Mouse (Mus musculus) cerebral cortex, adult 2 months (tissue): ENCODE measurements around the gene Itgb2.

Experiments used
- WGBS: fragments of 180-500 bp; shearing (Covaris S2); methylation state at CpG from one replicate; pipeline ENCODE4 v1.1.7; 2018; 5-methylcytosine and 5-hydroxymethylcytosine counted together

Itgb2 gene

GRCm38 (mm10) chr10:77552162-77552561, 22.1 kb downstream of the Itgb2 start:
- 94% methylated on average over 5 of the region's 5 CpGs for WGBS

GRCm38 (mm10) chr10:77553285-77553684, 23.2 kb downstream of the Itgb2 start:
- WGBS: 78% methylated on average over 4 of the region's 4 CpGs

GRCm38 (mm10) chr10:77554918-77555317, 24.9 kb downstream of the Itgb2 start:
- 93% methylated on average over 4 of the region's 4 CpGs for WGBS

GRCm38 (mm10) chr10:77556631-77557030, 26.6 kb downstream of the Itgb2 start:
- 80% methylated on average over 7 of the region's 7 CpGs for WGBS

GRCm38 (mm10) chr10:77557641-77558040, 27.6 kb downstream of the Itgb2 start:
- WGBS: 94% methylated on average over 4 of the region's 4 CpGs

GRCm38 (mm10) chr10:77560090-77560489, 30.0 kb downstream of the Itgb2 start:
- WGBS: 88% methylated on average over 11 of the region's 11 CpGs

- WGBS: 93% methylated on average over 9 of the region's 9 CpGs
Measured at GRCm38 (mm10) chr10:77560830-77561229, 30.8 kb downstream of the Itgb2 start.

- 81% methylated on average over 2 of the region's 2 CpGs for WGBS
Measured at GRCm38 (mm10) chr10:77561508-77561907, 31.5 kb downstream of the Itgb2 start.

- whole genome bisulfite sequencing: 84% methylated on average over 8 of the region's 8 CpGs
Measured at GRCm38 (mm10) chr10:77565005-77565404, 35.0 kb downstream of the Itgb2 start.

- WGBS: 32% methylated on average over 8 of the region's 8 CpGs
Measured at GRCm38 (mm10) chr10:77566651-77567050, 36.6 kb downstream of the Itgb2 start.

- 53% methylated on average over 7 of the region's 7 CpGs for WGBS
Measured at GRCm38 (mm10) chr10:77569481-77569880, 39.4 kb downstream of the Itgb2 start.

GRCm38 (mm10) chr10:77569973-77570658, 40.1 kb downstream of the Itgb2 start:
- 63% methylated on average over 6 of the region's 6 CpGs for WGBS

GRCm38 (mm10) chr10:77572225-77572624, 42.2 kb downstream of the Itgb2 start:
- WGBS: 45% methylated on average over 3 of the region's 3 CpGs

GRCm38 (mm10) chr10:77573162-77573561, 43.1 kb downstream of the Itgb2 start:
- WGBS: 75% methylated on average over 1 of the region's 1 CpGs

GRCm38 (mm10) chr10:77580027-77580920, 50.2 kb downstream of the Itgb2 start:
- 51% methylated on average over 10 of the region's 10 CpGs for WGBS

GRCm38 (mm10) chr10:77581023-77581407, 51.0 kb downstream of the Itgb2 start:
- 4% methylated on average over 8 of the region's 8 CpGs for WGBS

- under 1% methylated on average over 64 of the region's 64 CpGs for WGBS
Measured at GRCm38 (mm10) chr10:77581408-77582284, 51.6 kb downstream of the Itgb2 start, which contains the start of gene Pttg1ip. TSS of gene Pttg1ip (plus strand) at chr10:77581720.

GRCm38 (mm10) chr10:77582285-77582618, 52.2 kb downstream of the Itgb2 start:
- WGBS: 6% methylated on average over 8 of the region's 8 CpGs

- 30% methylated on average over 10 of the region's 10 CpGs for WGBS
Measured at GRCm38 (mm10) chr10:77583795-77584422, 53.9 kb downstream of the Itgb2 start.

GRCm38 (mm10) chr10:77586637-77587036, 56.6 kb downstream of the Itgb2 start:
- WGBS: 91% methylated on average over 3 of the region's 3 CpGs

- 86% methylated on average over 6 of the region's 6 CpGs for WGBS
Measured at GRCm38 (mm10) chr10:77587091-77587775, 57.2 kb downstream of the Itgb2 start.
